Mouse (Mus musculus): ENCODE measurements around the gene Pald1.

The Pald1 gene

GRCm38 (mm10) chr10:61402911-61403310, 19.6 kb upstream of the Pald1 start:
- DNase-seq (ENCODE audit: extremely low read depth, low read depth): no peak

GRCm38 (mm10) chr10:61402480-61402879, 19.1 kb upstream of the Pald1 start:
- DNase-seq (ENCODE audit: extremely low read depth, low read depth): peak; percentile 33

GRCm38 (mm10) chr10:61400407-61400806, 17.1 kb upstream of the Pald1 start:
- no peak for DNase-seq (ENCODE audit: extremely low read depth, low read depth)

- peak; percentile 58 for DNase-seq (ENCODE audit: extremely low read depth, low read depth)
Measured at GRCm38 (mm10) chr10:61399156-61399734, 15.9 kb upstream of the Pald1 start.

- no peak for DNase-seq (ENCODE audit: extremely low read depth, low read depth)
Measured at GRCm38 (mm10) chr10:61398125-61398524, 14.8 kb upstream of the Pald1 start.

- no peak for DNase-seq (ENCODE audit: extremely low read depth, low read depth)
Measured at GRCm38 (mm10) chr10:61394476-61395136, 11.3 kb upstream of the Pald1 start.

GRCm38 (mm10) chr10:61392584-61392983, 9.3 kb upstream of the Pald1 start:
- no peak for DNase-seq (ENCODE audit: extremely low read depth, low read depth)

GRCm38 (mm10) chr10:61390148-61390547, 6.8 kb upstream of the Pald1 start:
- DNase-seq (ENCODE audit: extremely low read depth, low read depth): no peak

GRCm38 (mm10) chr10:61389020-61389419, 5.7 kb upstream of the Pald1 start:
- no peak for DNase-seq (ENCODE audit: extremely low read depth, low read depth)

GRCm38 (mm10) chr10:61386284-61386683, 3.0 kb upstream of the Pald1 start:
- no peak for DNase-seq (ENCODE audit: extremely low read depth, low read depth)

GRCm38 (mm10) chr10:61385174-61385573, 1.8 kb upstream of the Pald1 start:
- DNase-seq (ENCODE audit: extremely low read depth, low read depth): no peak

GRCm38 (mm10) chr10:61383715-61384047, 351 bp upstream of the Pald1 start:
- DNase-seq (ENCODE audit: extremely low read depth, low read depth): peak; percentile 50

- DNase-seq (ENCODE audit: extremely low read depth, low read depth): no peak
Measured at GRCm38 (mm10) chr10:61382281-61382731, 1.0 kb downstream of the Pald1 start.

- DNase-seq (ENCODE audit: extremely low read depth, low read depth): no peak
Measured at GRCm38 (mm10) chr10:61381823-61382222, 1.5 kb downstream of the Pald1 start.

GRCm38 (mm10) chr10:61380186-61380585, 3.1 kb downstream of the Pald1 start:
- DNase-seq (ENCODE audit: extremely low read depth, low read depth): no peak

- DNase-seq (ENCODE audit: extremely low read depth, low read depth): no peak
Measured at GRCm38 (mm10) chr10:61379340-61380040, 3.8 kb downstream of the Pald1 start.

GRCm38 (mm10) chr10:61378698-61379097, 4.6 kb downstream of the Pald1 start:
- no peak for DNase-seq (ENCODE audit: extremely low read depth, low read depth)

- DNase-seq (ENCODE audit: extremely low read depth, low read depth): no peak
Measured at GRCm38 (mm10) chr10:61378050-61378449, 5.3 kb downstream of the Pald1 start.

- no peak for DNase-seq (ENCODE audit: extremely low read depth, low read depth)
Measured at GRCm38 (mm10) chr10:61374771-61375481, 8.4 kb downstream of the Pald1 start.

GRCm38 (mm10) chr10:61374076-61374475, 9.3 kb downstream of the Pald1 start:
- DNase-seq (ENCODE audit: extremely low read depth, low read depth): peak; percentile 15

- no peak for DNase-seq (ENCODE audit: extremely low read depth, low read depth)
Measured at GRCm38 (mm10) chr10:61372585-61372923, 10.8 kb downstream of the Pald1 start.
